Mouse (Mus musculus) small intestine, adult 2 months (tissue): ENCODE measurements around the gene Ptprs. TPM values are rescaled to one million over a fixed set of nuclear protein-coding genes. Genes with fewer than 3 reads are reported as not detected.
A peak's percentile ranks its signal among the peaks of the same experiment; 100 is the strongest.

Experiments
- H3K27ac ChIP-seq: fragments of 200-500 bp; 2 replicates; pipeline ENCODE4 v1.5.1; 2012; ENCODE audit warnings: low read depth, low read length, control low read depth, inconsistent platforms; ENCODE audit not compliant: insufficient read depth
- H3K27me3 ChIP-seq: fragments of 200-500 bp; 2 replicates; pipeline ENCODE4 v1.6.1; 2012; ENCODE audit warnings: mild to moderate bottlenecking, moderate library complexity, low read length, inconsistent platforms; ENCODE audit not compliant: control insufficient read depth, insufficient read depth
- H3K36me3 ChIP-seq: fragments of 200-500 bp; 2 replicates; pipeline ENCODE4 v1.6.1; 2012; ENCODE audit warnings: mild to moderate bottlenecking, low read length, control low read depth, inconsistent platforms; ENCODE audit not compliant: control insufficient read depth, insufficient read depth
- H3K4me1 ChIP-seq: fragments of 200-500 bp; 2 replicates; pipeline ENCODE4 v1.6.1; 2012; ENCODE audit warnings: low read length, inconsistent platforms, mixed read lengths; ENCODE audit not compliant: control insufficient read depth, insufficient read depth, insufficient read length
- H3K4me3 ChIP-seq: fragments of 200-500 bp; 2 replicates; pipeline ENCODE4 v1.5.1; 2012; ENCODE audit warnings: low read depth, mild to moderate bottlenecking, control low read depth, inconsistent platforms, low read length, moderate library complexity
- CTCF ChIP-seq: fragments of 200-500 bp; IDR thresholded peaks from 2 replicates; pipeline ENCODE4 v1.5.1; 2012; ENCODE audit warnings: low read depth, mild to moderate bottlenecking, control low read depth, inconsistent platforms, low read length, moderate library complexity, mixed read lengths; ENCODE audit not compliant: insufficient replicate concordance, insufficient read length; ENCODE audit errors: extremely low read depth
- POLR2A ChIP-seq: fragments of 200-500 bp; IDR thresholded peaks from 2 replicates; pipeline ENCODE4 v1.6.1; 2012; ENCODE audit warnings: low read depth, mild to moderate bottlenecking, control low read depth, inconsistent platforms, low read length, moderate library complexity
- WGBS: fragments of 180-500 bp; shearing (Covaris S2); methylation state at CpG from one replicate; pipeline ENCODE4 v1.1.7; 2018; 5-methylcytosine and 5-hydroxymethylcytosine counted together
- polyA plus RNA-seq: library from polyadenylated mRNA; depleted of rRNA; stranded (reverse); fragments of >200 nt; gene quantifications from 2 replicates; pipeline ENCODE4 v1.2.3, GENCODE M21; 2012

The Ptprs gene
- polyA plus RNA-seq, 1 experiment = 54.1 TPM

DNA sequence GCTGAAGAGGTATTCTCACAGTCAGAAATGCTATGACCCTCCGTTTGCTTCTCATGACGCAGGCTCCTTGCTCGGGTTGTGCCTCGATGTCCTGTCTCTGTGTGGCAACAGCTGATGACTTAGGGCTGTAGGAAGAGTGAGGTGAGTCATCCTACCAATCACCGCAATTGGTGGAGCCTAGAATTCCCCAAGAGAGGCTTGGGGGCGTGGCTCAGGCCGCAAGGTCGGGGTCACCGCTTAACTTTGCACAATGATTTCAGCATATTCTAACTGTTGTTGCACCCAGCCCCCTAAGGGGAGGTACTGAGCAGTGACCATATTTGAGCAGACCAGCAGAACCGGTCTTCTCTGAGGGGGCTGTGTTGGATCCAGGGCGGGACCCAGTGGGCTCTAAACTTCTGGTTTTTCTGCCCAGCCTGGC is 1.9 kb upstream of the Ptprs start:
- 45% methylated on average over 11 of the region's 11 CpGs for WGBS
- H3K4me1 ChIP-seq = peaks cover 20% of the 10 kb centered on the region

DNA sequence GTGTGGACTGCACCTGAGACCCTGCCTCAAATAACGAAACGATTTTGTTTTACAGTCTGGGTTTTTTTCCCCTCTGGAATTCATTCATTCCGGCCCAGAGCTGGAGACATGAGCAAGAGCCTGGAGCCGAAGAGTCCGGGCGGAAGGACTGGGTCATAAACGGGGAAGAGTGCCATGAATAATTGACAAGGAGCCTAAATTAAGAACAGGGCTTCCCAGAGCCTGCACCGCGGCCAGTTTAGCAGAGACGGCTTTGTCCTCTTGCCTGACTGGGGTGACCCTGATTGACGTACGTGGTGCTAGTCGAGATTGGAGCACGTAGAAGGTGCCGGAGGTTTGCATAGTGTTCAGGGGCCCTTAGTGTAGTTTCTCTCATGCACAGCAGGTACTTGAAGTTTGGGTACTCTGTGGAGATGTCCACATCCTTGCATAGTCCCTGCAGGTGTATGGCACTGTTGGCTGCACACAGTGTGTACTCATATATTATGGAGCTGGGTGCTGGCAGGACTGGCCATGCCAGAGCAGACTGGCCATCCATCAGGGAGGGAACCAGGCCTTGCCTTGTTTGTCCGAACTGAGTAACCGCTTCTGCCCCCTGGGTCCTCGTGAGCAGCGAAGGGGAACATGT is 1.0 kb upstream of the Ptprs start:
- Histone ChIP-seq H3K4me3 (no peak overlapping the region), H3K27me3 (peaks cover 47% of the 10 kb centered on the region), H3K4me1 (peaks cover 22% of the 10 kb centered on the region), H3K27ac (no peak overlapping the region), H3K36me3 (no peaks in the 10 kb centered on the region)
- 90% methylated on average over 19 of the region's 19 CpGs for WGBS
- TF ChIP-seq CTCF (no peak), POLR2A (no peak)

More for the DNA sequence above, 1.9 kb upstream of the Ptprs start:
- no peak overlapping the region for H3K4me3 ChIP-seq
- peaks cover 40% of the 10 kb centered on the region for H3K27me3 ChIP-seq
- H3K27ac ChIP-seq = no peak overlapping the region
- H3K36me3 ChIP-seq = no peaks in the 10 kb centered on the region
- TF ChIP-seq POLR2A (no peak), CTCF (no peak)

DNA sequence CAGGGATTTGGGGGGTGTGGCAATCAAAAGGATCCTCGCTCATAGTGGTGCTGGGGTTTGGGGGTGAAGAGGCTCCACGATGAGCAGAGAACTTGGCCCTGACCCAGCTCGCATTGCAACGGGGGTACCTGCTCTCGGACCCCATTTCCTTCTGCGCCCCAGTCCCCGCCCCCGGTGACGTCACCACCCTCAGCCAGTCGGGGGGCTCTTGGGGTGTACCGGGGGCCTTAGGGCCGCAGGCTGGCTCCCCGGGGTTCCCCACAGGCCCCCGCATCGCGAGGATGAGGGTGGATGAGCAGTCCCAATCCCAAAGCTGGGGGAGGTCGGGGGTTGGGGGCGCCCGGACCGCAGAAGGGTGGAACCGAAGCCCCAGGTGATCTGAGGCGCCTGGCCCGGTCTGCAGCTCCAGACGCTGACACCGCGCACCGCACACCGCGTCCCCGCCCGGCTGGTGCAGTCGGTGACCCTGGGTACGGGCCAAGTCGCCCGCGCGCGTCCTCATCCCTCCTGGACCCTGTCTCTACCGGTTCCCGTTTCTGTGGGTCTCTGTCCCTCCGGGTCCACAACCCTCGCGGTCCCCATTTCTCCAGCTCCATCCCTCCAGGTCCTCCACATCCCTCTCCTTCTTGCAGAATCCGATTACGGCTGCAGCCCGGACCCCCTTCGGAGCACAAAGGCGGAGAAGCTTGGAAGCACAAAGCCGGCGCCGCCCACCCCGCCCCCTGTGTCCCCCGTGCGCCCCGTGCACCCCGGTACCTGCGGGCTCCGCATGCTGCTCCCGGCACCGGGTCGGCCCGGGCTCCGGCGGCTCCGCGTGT is 490 bp downstream of the Ptprs start:
- Histone ChIP-seq H3K27me3 (peaks cover 52% of the 10 kb centered on the region), H3K27ac (no peak overlapping the region), H3K36me3 (no peaks in the 10 kb centered on the region), H3K4me3 (peak overlapping the region; percentile 66), H3K4me1 (peaks cover 25% of the 10 kb centered on the region)
- TF ChIP-seq CTCF = no peak
- TF ChIP-seq POLR2A = no peak
- 2% methylated on average over 66 of the region's 66 CpGs for WGBS

DNA sequence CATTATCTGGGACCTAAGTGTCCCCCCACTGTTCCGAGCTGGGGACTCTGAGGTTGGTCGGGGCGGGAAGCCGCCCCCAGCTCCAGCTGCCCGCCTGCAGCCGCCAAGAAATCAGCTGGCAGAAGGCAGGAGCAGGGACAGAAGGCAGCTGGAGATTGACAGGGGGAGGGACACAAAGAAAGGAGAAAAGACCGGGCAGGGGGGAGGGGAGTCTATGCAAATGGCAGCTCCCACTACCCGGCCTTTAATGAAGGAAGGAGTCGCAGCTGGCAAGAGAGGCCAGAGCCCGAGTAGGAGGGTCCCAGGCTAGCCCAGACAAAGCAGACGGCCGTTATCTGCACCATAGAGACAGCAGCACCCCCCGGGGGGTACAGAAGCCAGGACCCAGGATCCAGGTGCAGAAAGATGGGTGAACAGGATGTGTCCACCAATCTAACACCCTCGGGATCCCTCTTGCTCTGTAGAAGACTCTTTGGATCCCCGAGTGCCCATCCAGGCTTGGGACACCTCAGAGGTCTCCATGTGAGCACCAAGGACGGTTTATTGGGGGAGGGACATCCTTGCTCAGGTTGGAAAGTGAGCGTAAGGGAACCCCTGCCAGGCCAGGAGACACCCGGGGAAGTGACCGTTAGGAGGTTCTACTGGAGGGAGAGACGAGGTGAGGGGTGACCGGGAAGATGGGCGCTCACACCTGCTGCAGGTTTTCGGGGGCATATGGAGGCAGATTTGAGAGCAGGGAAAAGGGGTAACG is 1.3 kb downstream of the Ptprs start:
- peaks cover 55% of the 10 kb centered on the region for H3K27me3 ChIP-seq
- TF ChIP-seq CTCF (no peak), POLR2A (no peak)
- H3K4me1 ChIP-seq = peaks cover 28% of the 10 kb centered on the region
- no peaks in the 10 kb centered on the region for H3K36me3 ChIP-seq
- H3K4me3 ChIP-seq = peak overlapping the region; percentile 66
- WGBS = 2% methylated on average over 24 of the region's 24 CpGs
- no peak overlapping the region for H3K27ac ChIP-seq

DNA sequence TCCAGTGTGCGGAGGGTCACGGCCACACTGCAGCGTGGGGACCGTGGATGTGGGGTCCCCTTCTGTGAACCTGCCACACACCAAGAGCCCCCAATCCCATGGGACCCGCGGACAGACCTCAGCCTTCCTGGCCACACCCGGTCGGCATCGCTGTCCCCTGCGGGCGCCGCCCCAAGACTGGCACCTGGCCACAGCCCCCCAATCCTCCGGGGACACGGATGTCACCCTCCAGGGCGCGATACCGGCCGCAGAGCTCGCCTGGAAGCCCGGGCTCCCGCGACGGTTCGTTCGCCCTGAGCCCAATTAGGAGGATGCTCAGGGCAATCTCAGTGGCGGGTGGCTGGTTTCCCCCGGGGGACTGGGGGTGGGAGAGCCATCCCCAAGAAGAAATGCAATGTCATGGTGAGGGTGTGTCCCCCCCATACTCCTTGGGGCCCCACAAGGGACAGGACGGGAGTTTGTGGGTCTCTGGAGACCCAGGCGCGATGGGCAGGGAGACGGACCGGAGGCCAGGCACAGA is 1.9 kb downstream of the Ptprs start:
- peaks cover 28% of the 10 kb centered on the region for H3K4me1 ChIP-seq
- TF ChIP-seq CTCF (no peak), POLR2A (no peak)
- 6% methylated on average over 32 of the region's 32 CpGs for WGBS
- H3K4me3 ChIP-seq = peak overlapping the region; percentile 66
- no peaks in the 10 kb centered on the region for H3K36me3 ChIP-seq
- H3K27me3 ChIP-seq = peaks cover 57% of the 10 kb centered on the region
- no peak overlapping the region for H3K27ac ChIP-seq

DNA sequence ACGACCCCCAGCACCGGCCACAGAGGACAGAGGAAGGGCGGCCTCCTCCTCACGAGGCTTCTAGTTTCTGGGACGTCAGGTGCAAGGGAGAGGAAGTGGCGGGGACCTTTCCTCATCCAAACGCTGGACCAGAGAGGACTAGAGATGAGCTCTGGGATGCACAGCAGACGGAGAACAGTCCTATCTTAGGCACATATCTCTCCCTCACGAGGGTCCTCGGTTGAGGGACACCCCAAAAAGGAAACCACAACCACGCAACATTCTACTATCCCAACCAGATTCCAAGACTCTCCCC is 2.7 kb downstream of the Ptprs start:
- H3K27ac ChIP-seq = no peak overlapping the region
- H3K27me3 ChIP-seq = peaks cover 57% of the 10 kb centered on the region
- H3K36me3 ChIP-seq = no peaks in the 10 kb centered on the region
- 4% methylated on average over 11 of the region's 11 CpGs for WGBS
- peaks cover 26% of the 10 kb centered on the region for H3K4me1 ChIP-seq
- peak overlapping the region; percentile 66 for H3K4me3 ChIP-seq
- TF ChIP-seq POLR2A = no peak
- no peak for TF ChIP-seq CTCF
